Mouse (Mus musculus): ENCODE measurements around the gene Upk3b.

DNA sequence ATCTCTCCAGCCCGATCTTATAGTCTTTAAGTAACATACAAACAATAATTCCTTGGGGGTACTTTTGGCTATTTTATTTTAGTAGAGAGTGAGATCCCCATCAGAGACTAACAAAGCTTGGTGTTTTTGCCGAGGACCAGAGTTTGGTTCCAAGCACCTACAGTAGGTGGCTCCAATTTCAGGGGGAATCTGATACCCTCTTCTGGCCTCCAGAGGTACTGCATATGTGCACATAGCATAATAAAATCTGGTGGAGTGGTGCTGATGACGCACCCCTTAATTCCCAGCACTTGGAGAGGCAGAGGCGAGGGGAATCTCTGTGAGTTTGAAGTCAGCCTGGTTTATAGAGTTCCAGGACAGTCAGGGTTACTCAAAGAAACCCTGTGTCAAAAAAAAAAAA lies 44.0 kb downstream of the Upk3b start:
- no peak for TF ChIP-seq CTCF (IDR thresholded peaks at IDR 0.05; ENCODE audit: control insufficient read depth, insufficient read depth, insufficient read length)
- no peak for TF ChIP-seq MAX (IDR thresholded peaks at IDR 0.05)
- no peak for TF ChIP-seq USF1 (IDR thresholded peaks at IDR 0.05; ENCODE audit: low read depth)

Data from C2C12 (cell line).